Mouse (Mus musculus): ENCODE data around the gene Ap3b1.

- TF ChIP-seq POLR2A (IDR thresholded peaks at IDR 0.05; ENCODE audit: insufficient read depth, low read length) (no peak), CTCF (IDR thresholded peaks at IDR 0.05; ENCODE audit: low read depth, low read length) (no peak), EP300 (IDR thresholded peaks at IDR 0.05; ENCODE audit: insufficient read depth, low read depth, low read length) (no peak)
These were observed 205.7 kb downstream of the Ap3b1 start for GRCm38 (mm10) chr13:94564351-94564994.
